Mouse (Mus musculus) naive thymus-derived CD4-positive, alpha-beta T cell, adult 2 months (primary cell): ENCODE data around the gene Hfe2.

Experiments used
- DNase-seq: peaks from one replicate; pipeline ENCODE4 v3.0.0-alpha.2; 2011; ENCODE audit warnings: low read depth

Hfe2 gene

DNA sequence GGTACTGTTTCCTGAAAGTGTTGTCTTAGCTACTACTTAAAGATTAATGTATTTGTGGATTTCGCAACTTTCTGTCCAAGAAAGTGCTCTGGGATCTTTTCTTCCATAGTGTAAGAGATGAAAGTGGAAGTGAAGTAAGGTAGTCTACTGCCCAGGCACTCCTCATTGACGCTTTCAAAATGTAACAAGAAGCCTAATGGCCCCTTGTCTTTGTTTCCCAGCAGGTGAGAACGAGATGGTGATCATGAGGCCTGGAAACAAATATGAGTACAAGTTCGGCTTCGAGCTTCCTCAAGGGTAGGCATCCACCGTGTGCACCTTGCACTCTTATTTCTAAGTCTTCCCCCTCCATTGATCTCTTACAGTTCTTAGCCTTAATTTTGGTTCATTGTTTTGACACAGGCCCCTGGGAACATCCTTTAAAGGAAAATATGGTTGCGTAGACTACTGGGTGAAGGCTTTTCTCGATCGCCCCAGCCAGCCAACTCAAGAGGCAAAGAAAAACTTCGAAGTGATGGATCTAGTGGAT lies 33.8 kb downstream of the Hfe2 start:
- DNase-seq = peak; percentile 57

DNA sequence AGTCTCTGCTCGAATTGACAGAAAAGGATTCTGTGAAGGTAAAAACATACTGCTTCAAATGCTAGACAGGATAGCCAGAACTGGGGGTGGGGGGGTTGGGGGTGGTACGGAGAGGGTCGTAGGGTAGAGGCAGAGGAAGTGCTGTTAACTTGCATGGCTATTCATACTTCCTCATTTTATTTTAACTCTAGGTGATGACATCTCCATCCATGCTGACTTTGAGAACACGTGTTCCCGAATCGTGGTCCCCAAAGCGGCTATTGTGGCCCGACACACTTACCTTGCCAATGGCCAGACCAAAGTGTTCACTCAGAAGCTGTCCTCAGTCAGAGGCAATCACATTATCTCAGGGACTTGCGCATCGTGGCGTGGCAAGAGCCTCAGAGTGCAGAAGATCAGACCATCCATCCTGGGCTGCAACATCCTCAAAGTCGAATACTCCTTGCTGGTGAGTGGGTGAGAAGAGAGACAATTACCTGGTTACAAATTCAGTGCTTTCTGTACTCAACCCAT lies 34.5 kb downstream of the Hfe2 start:
- DNase-seq = no peak

DNA sequence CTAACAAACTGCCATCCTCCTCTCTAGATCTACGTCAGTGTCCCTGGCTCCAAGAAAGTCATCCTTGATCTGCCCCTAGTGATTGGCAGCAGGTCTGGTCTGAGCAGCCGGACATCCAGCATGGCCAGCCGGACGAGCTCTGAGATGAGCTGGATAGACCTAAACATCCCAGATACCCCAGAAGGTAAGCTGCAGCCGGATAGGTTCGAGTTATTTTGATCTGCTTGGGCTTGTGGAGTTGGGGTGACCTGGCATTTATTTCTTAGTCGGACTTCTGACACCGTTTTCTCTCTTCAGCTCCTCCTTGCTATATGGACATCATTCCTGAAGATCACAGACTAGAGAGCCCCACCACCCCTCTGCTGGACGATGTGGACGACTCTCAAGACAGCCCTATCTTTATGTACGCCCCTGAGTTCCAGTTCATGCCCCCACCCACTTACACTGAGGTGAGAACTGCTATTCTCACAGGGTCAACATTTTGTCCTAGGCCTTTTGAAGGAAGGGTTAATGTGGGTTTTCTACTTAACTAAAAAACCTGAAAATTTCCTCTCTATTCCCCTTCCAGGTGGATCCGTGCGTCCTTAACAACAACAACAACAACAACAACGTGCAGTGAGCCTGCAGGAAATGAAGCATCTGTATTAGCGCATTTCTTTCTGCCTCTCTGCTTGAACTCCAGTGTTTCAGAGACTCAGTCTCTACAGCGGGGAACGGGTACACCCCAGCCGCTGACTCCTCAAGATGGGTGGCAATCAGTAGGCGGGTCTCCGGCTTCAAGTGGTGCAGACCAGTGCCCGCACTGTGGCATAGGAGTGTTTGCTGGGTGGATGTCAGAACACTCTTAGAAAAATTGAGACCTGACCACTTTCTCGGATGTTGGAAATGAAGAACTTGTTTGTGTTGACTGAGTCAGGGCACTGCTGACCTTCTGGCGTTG lies 35.2 kb downstream of the Hfe2 start:
- peak; percentile 54 for DNase-seq

DNA sequence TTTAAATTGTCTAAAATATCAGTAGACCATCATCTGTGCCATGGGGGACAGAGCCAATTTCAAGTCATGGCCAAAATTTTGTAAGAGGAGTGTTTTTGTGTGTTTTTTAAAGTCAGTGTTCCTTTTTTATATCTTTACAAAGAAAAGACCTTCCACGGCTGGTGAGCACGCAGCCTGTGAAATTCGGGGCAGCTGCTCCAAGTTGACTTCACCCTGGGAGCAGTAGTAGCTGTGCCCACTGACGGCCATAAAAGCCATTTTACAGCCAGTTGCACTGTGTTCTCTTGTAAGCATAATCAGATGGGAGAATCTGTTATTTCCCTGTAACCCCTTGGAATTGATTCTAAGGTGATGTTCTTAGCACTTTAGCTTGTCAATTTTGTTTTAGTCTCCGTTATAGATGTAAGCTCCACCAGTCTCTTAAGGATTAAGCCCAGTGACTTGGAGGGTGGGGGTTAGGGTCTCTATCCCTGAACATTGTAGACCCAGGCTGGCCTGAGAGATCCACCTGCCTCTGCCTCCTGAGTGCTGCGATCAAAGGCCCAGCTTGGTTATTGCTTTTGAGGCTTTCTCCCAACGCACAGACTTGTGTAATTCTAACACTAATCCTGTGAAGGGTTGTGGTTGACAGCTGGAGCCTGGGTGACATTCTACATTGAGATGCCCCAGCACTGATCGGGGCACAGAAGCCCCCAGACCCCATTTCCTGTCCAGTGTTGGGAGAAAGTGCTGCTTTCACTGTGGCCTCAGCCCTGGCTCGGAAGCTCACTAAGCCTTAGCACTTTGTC lies 36.1 kb downstream of the Hfe2 start:
- peak; percentile 40 for DNase-seq

DNA sequence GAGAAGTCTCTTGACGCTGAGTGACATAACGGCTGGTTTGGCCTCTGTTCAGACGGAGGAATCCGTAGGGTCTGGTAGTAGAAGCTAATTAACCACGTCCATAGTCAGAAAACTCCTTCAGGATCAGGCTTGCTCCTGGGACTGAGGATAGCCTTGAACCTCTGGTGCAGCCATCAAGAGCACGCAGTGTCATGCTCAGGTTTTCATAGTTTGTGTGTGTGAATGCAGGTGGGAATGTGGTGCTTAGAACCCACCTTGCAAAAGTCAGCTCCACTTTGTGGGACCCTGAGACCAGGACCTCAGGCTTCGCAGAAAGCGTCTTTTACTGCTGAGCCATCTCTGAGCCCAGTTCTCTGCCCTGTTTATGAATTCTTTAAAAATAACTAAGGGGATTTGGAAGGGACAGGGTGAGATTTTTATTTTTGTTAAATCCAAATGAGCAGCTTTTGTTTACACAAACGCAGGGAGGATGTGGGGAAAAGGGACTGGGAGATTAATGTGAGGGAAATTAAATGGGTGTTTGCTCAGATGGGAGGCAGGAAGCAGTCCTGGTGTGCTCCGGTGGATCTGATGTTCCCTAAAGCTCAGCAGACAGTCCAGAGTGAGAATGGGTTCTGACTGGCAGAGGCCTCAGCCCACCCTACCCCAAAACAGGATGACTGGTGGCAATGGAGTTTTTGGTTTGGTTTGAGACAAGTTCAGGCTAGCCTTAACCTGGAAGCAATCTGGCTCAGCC lies 37.1 kb downstream of the Hfe2 start:
- DNase-seq = peak; percentile 43

DNA sequence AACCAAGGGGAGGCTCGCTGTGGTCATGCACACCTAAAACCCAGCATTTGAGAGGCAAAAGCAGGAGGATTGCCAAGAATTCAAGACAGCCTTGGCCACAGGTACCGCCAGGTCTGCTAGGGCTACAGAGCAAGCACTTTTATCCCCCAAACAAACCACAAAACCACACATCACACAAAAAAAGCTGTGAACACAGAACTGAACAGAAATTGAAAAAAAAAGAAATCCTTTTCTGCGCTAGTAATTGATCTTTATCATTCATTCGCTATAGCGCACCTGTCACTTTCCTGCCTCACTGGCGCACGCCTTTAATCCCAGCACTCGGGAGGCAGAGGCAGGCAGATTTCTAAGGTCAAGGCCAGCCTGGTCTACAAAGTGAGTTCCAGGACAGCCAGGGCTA lies 38.3 kb downstream of the Hfe2 start:
- DNase-seq = peak; percentile 76

DNA sequence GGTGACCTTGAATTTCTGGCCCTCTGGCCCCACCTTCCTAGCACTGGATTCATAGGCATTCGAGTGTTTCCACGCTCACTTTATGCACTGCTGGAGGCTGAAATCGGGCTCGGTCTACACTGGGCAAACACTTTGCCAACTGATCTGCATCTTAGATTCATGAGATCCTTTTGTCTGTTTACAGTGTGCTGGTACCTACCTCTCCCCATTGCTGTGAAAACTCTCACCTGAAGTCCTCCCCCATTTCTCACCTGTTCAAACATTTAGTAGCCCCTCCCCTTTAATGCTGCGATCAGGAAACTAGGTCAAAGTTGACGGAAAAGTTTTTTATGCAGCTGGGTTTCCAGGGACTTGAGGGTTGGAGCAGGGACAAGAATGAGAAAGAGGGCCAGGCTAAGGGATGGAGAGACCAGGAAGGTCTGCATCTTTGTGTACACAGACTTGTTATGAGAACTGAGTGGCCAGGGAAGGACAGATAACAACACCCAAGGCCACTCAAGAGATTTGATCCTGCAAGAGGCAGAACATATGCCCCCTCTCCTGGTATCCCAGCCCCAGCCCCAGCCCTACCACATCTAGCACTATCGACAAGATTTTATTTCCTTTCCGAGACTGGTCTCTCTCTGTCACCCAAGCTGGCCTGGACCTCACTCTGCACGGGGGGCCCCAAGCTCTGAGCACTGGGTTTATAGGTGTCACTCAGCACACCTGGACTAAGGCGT lies 39.1 kb downstream of the Hfe2 start:
- DNase-seq = peak; percentile 44

DNA sequence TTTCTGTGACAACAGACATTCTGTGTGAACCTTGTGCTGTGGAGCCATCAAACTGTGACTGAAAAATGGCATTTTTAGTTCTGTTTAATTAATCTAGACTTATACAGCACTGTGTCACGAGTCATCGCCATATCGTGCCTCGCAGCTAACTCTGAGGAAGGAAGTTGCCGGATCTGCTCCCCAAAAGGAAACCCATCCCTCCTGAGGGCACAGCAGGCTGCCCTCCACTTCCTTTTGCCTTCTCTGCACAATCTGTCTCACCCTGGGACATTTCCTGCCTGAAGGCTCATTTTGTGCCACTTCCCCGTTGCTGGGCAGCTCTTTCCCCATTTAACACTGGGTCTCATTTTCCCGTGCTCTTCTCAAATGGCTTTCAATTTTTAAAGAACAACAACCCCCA lies 39.7 kb downstream of the Hfe2 start:
- DNase-seq = peak; percentile 74

DNA sequence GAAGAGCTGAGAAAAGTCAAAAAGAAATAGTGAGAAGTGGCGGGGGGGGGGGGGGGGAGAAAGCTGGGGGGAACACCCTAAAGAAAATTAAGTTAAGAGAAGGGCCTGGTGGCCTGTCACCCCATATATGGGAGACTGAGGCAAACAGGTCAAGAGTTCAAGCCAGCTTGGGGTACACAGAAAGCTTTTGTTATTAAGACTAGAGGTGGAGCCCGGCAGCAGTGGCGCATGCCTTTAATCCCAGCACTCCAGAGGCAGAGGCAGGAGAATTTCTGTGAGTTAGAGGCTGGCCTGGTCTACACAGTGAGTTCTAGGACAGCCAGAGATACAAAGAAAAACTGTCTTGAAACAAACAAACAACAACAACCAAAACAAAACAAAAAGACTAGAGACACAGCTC lies 40.1 kb downstream of the Hfe2 start:
- DNase-seq = peak; percentile 9

DNA sequence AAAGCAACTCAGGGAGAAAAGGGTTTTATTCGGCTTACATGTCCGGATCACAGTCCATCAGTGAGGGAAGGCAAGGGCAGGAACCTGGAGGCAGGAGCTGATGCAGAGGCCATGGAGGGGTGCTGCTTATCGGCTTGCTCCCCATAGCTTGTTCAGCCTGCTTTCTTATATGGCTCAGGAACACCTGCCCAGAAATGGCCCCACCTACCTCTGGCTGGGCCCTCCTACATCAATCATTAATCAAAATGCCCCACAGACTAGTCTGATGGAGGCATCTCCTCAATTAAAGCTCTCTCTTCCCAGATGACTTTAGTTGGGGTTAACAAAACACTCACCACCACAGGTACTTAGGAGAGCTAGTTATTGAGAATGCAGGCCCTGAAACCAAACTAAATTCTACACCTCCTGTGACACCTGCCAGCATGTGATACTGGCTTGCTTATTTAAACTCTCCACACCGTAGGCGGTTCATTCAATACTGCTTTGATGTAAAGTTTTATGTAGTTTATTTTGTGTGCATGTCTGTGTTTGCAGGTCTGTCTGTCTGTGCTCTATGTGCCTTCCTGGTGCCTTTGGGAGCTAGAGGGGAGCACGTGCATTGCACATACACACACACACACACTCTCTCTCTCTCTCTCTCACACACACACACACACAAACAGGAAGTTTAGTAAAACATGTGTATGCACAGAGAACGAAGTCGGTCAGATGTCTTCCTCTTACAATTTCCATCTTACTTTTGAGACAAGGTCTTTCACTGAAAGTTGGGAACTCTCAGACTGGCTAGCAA lies 41.9 kb downstream of the Hfe2 start:
- DNase-seq = peak; percentile 66

DNA sequence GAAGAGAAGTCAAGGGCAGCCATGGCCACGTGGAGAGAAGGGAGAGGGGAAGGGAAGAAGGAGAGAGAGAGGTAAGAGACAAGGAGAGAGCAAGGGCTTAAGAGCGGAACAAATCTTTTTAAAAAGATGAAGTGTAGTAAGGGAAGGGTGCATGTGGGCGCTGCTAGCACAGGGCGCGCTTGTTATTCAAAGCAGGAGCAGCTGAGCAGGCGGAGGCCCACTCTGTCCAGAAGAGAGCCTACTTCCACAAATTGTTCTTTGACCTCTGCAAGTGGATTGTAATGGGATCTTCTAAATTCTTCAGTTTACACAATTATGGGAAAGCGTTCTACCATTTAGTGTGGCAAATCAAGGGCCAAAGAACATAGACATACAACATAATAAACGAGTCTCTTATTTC lies 43.6 kb downstream of the Hfe2 start:
- no peak for DNase-seq

DNA sequence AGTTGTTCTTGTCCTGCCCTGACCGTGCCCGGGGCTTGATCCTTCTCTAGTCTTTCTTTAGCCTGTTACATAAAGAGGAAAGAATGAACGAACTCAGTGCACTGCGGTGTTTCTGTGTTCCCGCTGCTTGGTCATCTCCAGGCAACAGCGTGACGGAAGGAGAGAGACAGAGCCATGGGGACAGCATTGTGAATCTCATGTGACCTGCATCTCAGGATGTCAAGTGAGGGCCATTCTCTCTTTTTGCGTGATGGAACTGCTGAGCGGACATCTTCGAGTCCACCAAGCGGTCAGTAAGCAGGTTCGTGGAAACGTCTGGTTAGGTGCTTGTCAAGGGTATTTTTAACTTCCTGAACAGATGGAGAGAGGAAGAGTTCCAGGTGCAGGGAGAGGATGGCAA lies 44.5 kb downstream of the Hfe2 start:
- no peak for DNase-seq

DNA sequence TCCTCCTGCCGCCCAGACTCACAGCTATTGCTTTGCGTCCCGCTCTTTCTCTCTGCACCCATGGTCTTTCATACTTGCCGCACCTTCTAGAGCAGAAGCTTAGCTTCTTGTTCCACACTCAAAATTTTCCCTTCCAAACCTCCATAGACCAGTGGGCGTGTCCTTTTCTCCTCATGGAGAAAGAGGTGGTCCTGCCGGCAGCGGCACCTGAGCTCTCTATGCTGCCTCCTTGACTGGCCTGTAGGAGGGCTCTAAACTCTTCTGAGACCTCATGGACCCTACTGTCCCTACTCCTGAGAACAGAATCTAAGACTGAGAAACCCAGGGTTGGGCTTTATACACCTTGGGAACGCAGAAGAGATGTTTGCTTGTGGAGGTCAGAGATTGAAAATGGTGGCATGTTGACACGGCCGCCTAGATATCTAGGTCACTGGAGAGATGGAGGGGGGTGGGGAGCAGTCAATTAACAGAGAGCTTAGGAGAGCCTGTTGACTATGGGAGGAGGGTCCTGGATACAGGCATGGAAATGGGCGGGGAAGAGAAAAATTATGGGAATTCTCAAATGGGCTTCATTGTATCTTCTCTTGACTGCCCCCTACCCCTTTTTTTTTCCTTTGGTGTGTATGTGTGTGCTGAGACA lies 45.1 kb downstream of the Hfe2 start:
- DNase-seq = peak; percentile 9

DNA sequence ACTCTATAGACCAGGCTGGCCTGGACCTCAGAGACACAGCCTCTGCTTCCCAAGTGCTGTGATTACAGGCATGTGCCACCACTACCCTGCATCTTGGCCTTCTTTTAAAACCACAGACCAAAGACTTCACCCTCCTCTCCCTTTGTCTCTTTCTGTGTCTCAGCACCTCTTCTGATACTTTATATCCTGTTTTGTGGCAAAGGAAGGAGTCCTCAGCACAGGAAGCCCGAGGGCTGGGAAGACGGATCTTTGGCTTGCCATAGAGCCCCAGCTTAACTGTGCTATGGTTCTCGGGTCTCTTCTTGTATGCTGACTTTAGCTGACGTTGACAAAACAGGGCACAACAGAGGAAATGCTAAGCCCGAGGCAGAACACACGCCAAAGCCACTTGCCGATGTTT lies 45.7 kb downstream of the Hfe2 start:
- peak; percentile 64 for DNase-seq

DNA sequence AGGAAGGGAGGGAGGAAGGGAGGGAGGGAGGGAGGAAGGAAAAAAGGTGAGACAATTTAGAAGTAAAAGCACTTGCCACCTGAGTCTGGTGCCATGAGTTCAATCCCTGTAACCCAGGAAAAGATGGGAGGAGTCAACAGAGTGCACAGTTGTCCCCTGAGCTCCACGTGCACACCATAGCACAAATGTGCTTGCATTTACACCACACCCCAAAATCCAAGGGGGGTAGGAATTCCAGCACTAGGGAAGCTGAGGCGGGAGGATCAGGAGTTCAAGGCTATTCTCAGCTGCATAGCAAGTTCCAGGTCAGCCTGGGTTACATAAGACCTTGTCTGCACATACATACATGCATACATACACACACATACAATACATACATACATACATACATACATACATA lies 46.4 kb downstream of the Hfe2 start:
- peak; percentile 15 for DNase-seq

DNA sequence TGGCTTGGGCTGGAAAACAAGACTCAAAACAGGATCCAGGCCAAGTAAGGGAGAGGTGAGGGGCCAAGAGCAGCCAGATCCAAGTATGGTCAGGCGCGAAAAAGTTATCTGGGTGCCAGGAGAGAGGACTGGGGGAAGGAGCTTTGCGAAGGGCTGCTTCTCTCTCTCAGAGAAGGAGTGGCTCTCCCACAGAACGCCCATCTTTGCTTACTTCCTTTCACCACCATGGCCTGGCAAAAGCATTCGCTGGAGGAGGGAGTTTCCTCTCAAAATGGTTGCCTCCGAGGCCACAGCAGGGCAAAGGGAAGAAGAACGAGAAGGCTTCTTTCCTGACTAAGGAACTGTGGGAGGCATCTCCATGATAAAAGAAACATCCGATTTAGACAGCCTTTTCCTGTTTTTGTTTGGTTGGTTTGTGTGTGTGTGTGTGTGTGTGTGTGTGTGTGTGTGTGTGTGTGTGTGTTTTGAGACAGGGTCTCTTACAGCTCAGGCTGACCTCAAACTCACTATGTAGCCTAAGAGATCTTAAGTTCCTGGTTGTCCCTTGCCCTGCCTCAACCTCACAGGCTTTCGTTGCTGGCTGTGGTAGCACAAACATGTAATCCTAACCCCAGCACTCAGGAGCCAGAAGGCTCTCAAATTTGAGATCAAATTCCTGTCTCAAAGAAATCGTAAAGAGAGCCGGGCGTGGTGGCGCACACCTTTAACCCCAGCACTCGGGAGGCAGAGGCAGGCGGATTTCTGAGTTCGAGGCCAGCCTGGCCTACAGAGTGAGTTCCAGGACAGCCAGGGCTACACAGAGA lies 47.1 kb downstream of the Hfe2 start:
- peak; percentile 51 for DNase-seq

DNA sequence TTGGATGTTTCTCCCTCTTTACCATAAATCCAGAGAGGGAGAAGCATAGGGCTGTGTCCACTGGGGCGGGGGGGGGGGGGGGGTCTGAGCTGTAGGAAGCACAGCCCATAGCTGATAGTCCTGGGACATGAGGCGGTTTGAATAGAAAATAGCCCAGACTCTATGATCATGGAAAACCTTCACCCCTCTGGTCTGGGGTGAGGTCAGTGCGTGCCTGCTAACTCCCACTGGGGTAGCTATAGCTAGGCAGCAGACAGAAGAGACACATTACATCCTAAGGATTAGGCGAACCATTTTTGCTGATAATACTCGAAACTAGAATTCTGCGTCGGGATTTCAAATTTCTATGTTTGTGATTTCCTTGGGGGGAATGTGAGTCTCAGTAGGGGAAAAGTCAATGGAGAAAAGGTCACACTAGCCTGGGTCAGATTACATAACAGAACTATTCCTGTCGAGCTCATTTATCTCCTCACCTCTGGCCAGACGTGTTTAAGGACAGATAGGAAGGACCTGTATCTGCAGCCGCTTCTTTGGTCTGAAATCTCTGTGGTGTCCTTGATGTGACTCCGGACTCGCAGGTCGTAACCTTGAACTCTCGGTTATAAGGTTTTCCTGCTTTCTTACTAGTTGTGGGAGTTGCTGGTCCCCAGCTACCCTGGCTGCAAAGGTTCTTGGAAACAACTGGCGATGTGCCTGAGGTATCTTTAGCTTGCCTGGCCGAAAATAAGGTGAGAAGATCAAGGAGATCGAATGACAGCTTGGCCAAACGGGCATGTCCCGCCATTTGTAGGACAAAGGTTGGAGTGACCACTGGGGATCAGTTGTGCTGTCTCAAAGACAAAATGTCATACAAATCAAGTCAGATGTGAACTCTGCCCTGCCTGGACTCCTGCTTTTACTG lies 48.9 kb downstream of the Hfe2 start:
- peak; percentile 10 for DNase-seq
